Mouse (Mus musculus) testis, postnatal 14 days (tissue): ENCODE measurements around the gene Camta1.

Experiments
- DNase-seq: peaks from one replicate; pipeline ENCODE4 v3.0.0; 2021; ENCODE audit warnings: low spot score

Camta1 gene

DNA sequence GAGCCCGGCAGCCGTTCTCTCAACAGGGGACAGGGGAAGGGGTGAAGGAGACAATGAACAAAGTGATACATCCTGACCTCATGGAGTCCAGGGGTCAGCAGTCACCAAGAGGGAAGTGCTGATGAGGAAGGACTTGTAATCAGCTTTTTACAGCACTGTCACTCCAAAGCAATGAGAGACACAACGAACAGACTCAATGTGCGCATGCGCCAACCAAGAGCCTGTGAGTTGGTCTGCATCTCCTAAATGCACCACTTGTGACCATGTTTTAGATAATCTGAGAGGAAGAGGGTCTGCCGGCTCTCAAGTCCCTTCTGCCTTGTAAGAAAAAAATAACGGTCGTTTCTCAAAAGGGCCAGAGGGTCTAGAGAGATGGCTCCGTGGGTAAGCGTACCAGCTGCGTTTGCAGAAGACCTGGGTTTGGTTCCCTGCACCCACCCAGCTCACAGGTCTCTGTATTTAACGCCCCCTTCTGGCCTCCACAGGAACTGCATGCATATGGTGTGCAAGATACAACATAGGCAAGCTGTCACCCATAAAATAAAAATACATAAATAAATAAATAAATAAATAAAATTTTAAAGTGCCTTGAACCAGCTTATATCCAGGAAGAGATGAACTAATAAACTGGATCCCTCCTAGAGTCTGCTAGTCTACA is 178.7 kb downstream of the Camta1 start:
- peak; percentile 46 for DNase-seq

DNA sequence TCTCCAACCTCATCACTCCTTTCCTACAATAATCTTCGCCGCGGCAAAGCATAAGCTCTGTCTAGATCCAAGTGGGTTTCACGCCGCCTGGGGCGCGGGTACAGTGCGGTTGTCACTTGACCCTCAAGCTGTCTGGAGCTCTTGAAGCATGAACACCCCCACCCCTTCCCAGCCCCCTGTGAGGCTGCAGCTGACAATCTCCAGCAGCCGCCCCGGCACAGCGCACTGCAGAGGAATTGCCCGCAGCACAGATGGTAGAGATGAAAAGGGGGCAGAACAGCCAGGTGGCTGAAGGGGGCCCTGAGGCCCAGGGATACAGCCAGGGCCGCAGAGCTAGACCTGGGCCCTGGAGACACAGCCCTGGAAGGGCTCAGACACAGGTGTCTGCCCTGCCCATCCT is 189.2 kb downstream of the Camta1 start:
- DNase-seq: no peak

DNA sequence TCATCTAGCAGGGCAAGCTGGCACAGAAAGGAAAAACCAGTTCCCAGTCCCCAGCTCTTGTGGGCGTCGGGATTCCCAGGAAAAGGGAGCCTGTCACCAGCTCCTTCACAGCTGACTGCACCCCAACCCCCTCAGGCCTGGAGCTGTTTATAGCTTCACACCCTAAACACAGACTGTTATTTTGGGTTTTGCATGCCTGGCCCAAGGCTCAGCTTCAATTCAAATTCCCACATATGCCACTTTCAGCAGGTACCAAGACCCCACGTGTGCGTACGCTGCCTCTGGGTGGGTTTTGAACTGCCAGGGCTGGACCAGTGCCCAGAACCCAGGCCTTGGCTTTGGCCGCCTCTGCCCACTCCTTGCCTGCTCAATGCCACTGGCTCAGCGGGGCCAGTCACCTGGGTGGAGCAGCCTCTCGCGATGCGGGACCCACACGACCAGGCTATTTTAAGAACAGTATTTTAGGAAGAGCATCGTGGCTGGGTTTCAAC is 195.2 kb downstream of the Camta1 start:
- no peak for DNase-seq

DNA sequence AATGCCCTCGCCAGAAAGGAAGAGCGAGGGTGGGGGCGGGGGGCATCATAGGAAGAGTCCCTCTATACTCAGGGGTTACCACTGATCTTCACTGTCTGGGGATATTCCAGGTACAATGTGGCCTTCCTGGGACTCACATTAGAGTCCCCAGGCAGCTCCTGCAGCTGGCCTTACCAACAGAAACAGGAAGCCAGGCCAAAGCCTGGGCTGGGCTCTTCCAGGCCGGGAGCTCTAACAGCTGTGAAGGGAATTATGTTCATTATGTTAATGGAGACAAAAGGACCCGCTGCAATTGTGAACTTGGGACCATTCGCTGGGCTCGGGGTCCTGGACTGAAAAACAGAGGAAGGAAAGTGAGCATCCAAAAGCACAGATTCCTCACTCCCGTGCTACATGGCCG is 200.2 kb downstream of the Camta1 start:
- no peak for DNase-seq

DNA sequence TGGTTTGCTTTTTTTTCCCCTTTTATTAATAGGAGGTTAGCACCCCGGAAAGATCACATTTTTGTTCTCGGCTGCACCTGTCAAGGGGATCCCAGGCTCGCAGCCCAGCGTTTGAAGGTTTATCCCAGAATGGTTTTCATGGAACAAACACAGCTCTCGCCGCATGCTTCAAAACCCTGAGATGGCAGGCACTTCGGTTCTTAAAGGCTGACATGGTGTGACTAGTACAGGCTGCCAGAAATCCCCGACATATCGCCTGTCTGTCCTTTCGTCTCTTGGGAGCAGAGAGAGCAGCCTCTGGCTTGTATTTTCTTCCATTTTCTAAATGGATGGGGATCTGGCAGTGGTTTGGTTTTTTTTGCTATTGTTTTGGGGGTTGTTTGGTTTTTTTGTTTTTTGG is 205.2 kb downstream of the Camta1 start:
- DNase-seq: no peak

DNA sequence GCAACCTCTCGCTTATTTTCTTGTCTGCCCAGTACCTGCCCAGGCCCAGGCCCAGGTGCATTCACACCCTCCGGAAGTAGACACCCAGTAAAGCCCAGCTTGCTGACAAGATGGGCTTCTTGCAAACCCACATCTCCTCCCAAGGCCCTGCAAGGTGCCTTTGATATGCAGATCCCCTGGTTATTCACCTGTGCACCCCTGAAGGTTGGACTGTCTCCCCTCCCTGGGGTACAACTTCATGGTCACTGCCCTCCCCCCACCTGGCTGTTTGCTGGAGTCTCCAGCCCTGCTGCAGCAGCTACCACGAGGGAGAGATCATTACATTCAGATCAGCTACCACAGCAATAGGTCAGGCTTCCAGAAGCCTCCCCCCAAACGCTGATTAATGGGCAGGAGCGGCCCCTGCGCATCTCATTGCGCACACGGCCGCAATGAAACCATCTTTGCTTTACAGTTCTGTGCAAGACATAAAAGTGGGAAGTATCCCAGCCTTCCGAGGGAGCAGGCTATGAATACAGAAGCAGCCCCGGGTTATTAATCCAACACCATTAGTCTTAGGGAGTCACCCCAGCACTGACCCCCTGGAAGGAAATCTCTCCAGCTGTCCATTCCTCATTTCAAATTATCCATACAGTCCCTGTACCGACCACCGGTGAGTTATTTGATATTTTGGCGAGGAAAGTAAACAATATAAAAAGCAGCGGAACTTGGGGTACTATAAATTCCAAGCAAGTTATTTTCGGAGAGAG is 205.9 kb downstream of the Camta1 start:
- DNase-seq: no peak

DNA sequence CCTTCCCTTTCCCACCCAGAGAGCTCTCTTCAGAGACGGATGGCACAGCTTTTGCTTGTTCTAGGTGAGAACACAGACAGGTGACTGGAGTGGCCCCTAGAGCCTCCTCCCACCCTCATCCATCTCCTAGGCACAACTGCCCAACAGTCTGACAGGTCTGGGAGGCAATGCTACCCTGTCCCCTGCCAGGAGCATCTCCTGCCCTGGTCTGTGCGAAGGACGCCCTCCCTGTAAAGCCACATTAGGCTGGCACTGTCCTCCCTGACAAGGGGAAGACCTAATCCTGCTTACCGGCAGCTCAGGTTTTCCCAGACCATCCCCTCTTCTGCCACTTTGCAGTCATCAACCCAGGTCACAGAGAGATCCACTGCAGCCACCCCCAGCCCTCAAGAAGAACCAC is 206.4 kb downstream of the Camta1 start:
- DNase-seq: no peak

DNA sequence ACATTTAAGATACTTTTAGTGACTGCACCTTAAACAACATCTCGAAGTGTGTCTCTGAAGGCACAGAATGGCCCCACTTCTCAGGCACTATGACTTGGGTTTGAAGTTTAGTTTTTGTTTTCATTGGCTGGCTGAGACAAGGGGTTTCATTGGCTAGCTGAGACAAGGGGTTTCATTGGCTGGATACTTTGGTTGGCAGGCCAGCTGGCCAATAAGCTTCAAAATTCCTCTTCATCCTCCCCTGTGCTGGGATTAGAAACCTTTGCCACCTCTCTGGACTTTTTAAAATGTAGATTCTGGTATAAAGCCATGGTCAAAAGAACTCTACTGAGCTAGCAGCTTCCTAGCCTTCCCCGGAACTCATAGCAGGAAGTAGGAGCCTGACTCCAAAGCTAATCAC is 219.3 kb downstream of the Camta1 start:
- DNase-seq: no peak

DNA sequence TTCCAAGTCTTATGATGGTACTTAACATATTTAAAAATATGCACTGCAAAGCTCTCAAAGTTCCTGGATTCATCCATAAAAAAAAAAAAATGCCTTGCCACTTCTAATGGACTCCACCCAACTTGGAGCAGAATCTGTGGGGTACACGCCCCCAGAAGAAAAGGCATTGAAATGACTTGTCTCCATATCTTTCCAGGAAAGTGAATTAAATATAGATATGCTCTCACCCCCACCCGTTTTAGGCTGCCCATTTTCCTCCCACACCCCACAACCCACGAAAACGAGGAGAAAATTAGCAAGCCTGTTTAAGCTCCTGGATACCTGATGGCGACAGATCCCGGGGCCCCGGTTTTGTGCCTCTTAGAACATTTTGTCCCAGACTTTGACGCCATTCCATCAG is 220.7 kb downstream of the Camta1 start:
- DNase-seq: no peak

DNA sequence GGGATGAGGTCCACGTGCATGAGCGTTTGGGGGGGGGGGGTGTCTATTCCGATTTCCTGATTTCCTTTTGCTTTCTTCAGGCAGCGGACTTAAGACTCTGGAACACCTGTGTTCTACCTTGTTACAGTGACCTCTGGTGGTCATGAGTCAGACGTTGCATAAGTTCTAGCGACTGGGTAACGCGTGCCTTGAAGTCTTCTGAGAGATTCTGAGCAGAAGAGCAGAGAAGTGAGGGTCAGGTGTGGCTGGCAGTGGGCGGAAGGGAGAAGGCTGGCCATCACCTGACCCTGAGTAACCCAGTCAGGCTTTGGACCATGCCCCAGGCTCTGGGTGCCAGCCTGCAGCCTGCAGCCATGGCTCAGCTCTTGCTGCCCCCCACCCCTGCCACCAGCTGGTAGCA is 222.7 kb downstream of the Camta1 start:
- DNase-seq: no peak

DNA sequence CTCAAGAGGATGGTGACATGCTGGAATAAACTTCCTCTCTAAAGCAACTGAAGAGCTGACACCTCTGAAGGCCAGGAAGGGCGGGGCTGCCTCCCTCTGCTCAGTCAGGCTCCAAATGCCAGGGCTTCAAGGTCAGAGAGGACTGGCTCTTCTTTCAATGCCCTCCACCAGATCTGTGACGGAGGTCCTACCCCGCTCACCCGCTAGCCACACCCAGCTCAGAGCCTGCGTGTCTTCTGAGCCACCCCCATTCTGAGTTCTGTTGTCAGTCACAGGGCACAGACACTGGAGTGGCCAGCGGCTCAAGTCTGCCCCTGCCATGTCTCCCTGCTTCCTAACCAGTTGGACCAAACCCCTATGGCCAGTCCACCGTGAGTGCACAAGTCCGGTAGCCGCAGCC is 224.3 kb downstream of the Camta1 start:
- no peak for DNase-seq

DNA sequence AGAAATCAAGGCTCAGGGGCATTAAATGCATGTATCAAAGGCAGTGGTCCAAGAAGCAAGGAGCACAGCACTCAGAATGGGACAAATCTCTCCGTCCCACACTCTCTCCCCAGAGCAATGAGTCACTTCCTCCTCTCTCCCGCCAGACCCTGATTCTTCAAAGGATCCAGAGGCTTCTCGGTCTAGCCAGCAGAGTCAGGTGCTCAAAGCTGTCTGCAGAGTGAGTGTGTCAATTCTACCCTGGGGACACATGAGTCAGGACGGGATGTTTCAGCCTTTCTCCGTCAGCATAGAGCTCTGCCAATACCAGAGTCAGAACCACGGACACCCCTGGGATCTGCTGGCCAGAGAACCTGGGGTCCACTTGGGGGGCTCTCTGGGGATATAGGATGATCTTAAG is 226.9 kb downstream of the Camta1 start:
- DNase-seq: no peak

DNA sequence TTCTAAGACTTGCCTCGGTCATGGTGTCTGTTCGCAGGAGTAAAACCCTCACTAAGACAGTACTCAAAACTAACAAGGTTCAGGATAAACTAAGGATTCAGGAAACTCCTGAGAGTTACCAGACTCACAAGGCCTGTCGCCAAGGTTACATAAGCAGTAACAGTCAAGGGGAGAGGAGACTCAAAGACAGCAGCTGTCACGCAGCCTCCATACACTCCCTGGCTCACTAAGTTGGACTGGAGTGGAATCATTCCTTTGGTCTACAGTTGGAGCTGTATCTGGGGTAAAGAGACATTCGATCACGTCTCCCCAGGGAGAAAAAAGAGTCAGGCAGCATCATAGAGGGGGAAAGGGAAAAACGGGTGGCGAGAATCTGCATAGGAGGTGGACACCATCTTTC is 227.9 kb downstream of the Camta1 start:
- no peak for DNase-seq

DNA sequence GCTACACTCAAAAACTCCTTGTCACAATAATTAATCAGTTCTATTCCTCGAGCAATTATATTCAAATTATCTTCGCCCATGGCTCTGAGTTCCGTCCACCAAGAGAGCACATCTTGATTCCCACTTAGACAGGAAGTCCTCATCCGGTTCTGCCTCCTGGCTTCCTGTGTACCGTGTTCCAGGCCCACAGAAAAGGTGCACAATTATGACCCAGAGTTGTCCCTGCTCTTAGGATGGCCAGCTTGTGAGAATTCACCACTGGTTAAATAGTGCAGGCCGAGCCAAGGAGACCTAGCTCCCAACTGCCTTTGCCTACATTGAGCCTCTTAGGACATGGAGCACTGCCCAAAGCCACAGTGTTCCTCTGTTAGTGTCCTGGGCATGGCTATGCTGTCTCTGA is 229.4 kb downstream of the Camta1 start:
- no peak for DNase-seq

DNA sequence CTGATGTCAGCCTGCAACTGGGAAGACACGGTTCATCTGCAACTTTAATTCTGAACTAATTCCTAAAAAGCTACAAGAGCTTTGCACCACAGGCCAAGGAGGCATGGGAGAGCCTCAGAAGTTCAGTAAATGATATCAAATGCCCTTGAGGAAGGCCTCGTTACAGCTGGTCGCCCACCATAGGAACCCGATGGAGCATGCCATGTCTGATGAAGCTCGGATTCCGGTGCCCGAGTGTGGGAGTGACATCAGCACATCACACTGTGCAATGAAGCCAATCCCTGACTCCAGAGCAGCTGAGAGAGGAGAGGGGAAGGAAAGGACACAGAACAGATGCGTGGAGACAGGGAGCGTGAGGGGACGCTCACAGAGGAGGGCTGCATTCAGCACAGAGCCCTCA is 231.0 kb downstream of the Camta1 start:
- DNase-seq: no peak

DNA sequence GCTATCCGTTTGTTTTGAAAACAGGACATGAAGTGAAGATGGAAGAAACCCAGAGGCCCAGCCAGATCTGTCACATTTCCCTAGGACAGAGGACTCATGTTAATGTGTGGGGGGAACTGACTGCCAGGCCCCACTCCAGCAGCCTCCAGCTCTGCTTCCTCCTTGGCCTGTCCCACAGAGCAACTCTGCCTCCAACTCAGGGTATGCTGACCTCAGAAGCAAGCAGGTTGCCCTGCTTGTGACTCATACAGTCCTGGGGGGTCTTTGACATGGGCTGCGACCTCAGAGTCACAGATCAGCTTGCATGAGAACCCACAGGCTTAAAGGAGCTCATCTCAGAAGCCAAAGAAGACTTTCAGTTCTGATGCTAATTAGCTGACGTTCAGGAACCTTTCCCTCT is 231.4 kb downstream of the Camta1 start:
- no peak for DNase-seq

DNA sequence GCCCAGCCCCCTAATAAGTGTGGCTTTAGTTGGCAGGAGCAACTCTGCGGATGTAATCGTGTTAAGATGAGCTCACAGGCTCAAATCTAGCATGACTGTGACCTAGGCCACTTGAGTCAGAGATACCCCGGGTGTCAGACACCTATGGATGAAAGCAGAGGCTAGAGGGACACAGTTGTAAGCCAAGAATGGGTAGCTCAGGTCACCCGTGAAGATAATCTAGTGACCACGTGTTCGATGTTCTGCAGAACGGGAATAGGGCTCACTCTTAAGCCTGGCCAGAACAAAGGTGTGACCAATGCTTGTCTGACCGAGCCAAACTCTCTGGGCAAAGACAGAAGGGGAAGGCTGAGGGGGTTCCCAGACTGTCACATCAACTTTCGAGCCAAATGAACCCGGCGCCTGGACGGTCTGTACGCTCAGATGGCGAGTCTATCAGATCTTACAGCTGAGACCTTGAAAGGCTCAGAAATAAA is 242.1 kb downstream of the Camta1 start:
- no peak for DNase-seq

DNA sequence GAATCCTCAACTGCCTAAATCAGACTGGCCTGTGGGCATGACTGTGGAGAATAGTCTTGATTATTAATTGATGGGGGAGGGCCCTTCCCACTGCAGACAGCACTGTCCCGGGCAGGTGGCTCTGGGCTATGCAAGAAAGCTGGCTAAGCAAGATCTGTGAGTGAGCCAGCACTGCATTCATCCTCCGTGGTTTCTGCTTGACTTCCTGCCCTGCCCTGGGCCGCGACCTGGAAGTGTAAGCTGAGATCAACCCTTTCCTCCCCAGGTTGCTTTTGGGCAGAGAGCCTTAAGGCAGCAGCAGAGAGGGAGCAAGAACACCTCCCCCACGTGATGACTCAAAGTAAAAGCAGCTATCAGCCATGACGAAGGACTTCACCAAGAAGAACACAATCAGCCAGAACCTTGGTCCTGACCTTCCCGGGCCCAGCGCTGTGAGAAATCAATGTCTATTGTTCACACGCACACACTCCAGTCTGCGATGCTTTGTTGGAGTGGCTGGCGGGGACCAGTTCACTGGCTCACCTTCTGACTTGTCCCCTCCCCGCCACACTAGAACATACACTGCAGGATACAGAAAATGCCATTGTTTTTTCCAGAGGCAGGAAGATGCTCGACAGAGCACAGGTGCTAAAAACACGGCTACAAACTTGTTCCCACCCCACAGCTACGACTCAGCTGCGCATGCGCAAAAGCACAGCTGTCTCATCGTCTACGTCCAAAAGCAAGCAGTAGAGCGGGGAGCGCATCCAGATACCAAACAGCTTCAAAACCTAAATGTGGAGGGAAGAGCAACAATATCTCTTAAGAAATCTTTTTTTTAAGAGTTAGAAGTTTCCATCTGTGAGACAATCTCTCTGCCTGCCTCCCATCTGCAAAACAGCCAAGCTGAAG is 243.0 kb downstream of the Camta1 start:
- DNase-seq: no peak

DNA sequence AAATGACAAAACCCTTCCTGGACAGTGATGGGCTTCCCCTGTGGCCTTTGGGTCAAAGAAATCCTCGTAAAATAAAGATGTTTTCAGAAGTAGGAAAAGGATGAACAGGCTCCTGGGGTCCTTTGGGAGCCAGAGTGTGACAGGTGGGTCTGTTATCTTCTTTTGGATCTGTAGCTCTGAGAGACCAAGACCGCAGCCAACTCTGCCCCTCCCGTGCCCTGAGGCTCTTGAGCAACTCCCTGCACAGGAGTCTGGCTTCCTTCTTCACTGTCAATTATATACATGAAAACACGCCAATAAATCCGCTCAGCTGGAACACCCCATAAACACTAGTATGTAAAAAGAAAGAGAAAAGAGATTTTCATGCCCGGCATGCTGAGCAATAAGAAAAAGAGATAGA is 250.1 kb downstream of the Camta1 start:
- no peak for DNase-seq

DNA sequence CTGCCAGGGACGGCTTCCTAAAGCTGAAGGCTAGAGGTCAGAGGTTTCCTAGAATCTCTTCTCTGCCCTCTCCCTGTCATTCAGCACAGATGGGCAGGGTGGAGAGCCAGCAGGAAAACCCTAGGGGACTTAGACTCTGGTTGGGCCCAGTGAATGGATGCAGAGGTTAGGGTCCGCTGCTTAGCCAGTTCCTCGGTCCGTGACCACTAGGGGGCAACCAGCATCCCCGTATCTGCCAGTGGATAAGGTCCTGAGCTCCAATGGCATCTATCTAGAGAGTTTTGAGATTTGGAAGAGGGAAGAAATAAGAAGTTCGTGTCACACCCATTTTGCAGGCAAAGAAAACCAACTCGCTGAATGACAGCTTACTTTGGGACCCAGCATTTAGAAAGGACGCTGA is 251.4 kb downstream of the Camta1 start:
- DNase-seq: peak; percentile 23

DNA sequence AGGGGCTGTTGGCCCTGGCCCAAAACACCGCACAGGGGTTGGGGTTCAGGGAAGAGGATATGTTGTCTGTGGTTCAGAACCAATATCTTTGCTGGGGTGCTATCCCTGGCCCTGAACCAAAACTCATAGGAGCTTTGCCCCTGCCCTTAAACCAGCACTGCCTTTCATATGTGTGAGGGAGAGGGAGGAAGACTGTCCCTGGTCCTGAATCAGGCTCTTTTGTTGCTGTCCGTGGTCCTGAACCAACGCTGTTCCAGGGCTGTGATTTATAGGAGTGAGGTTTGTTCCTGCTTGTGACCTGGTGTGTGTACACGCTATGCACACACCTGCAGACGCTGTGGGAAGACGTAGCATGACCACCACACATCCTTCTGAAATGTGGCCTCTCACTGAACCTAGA is 256.8 kb downstream of the Camta1 start:
- DNase-seq: peak; percentile 55

DNA sequence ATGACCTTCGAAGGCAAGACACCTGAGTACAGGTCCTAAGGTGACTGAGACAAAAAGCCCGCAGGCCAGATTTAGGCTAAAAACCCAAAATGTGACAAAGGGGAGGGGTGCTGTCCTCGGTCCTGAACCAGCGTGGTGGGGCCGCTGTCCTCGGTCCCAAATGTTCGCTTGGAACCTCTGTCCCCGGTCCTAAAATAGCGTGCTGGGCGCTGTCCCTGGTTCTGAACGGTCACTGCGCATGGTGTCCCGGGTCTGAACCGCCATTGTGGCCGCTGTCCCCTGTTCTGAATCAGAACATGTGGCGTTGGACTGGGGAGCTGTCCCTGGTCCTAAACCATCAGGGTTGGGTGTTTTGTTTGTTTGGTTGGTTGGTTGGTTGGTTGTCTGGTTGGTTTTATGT is 257.2 kb downstream of the Camta1 start:
- peak; percentile 78 for DNase-seq

DNA sequence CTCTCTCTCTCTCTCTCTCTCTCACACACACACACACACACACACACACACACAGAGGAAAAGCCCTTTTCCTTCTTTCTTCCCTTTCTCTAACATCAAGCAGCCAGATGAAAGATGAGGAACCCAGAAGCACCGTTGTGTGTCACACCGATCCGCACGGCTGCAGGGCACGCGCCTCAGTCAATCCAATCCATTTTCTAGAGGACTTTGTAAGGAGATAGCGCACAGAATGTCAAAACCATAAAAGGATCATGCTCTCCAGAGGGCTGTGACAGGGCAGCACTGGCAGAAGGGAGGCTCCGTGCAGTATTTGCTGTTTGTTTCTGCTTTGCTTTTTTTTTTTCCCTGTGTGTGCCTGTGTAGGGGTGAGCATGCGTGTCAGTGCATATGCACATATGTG is 258.1 kb downstream of the Camta1 start:
- no peak for DNase-seq
